Mouse (Mus musculus): ENCODE measurements around the gene Adam1a.

GRCm38 (mm10) chr5:121583765-121584501 lies 38.7 kb upstream of the Adam1a start:
- no peak for TF ChIP-seq CTCF (IDR thresholded peaks at IDR 0.05; ENCODE audit: low read depth, low read length)
- no peak for TF ChIP-seq POLR2A (IDR thresholded peaks at IDR 0.05; ENCODE audit: borderline replicate concordance, low read depth, low read length)

Data from bone marrow macrophage, adult 2 months (primary cell).